Mouse (Mus musculus): ENCODE measurements around the gene Aifm2.

DNA sequence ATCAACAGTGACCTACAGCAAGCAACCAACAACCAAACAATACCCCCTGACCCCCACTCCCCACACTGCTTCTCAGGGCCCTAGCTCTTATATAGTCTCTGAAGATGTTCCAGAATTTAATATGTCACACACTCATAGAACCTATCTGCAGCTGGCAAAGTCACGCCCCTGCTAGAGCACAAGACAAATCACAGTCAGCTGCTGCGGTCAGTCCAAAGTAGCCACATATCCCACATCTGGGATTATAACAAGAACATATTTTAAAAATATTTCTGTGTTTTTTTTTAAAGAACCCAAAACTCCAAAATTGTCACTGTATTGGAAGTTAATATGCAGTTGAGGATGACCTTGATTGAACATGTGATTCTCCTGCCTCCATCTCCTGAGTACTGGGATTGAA, 43.8 kb downstream of the Aifm2 start:
- TF ChIP-seq CTCF (conservative IDR thresholded peaks at IDR 0.05; ENCODE audit: insufficient read depth, insufficient read length, low read depth, low read length) (no peak), POLR2A (IDR thresholded peaks at IDR 0.05; ENCODE audit: low read depth, low read length) (no peak)
